Mouse (Mus musculus) forebrain, embryonic 11.5 days (tissue): ENCODE measurements around the gene Dusp16. TPM values are rescaled to one million over a fixed set of nuclear protein-coding genes. Genes with fewer than 3 reads are reported as not detected.

Source experiments
- ATAC-seq: fragments of 200-750 bp; cut with Nextera tagmentation; replicated peaks from 2 replicates; pipeline ENCODE4 v1.8.0; 2017; ENCODE audit warnings: moderate TSS enrichment; ENCODE audit not compliant: low FRiP score
- DNase-seq: peaks from one replicate; pipeline ENCODE4 v3.0.0-alpha.2; 2017; ENCODE audit warnings: low spot score
- H3K27ac ChIP-seq: fragments of 300-500 bp; sonication (generic); 2 replicates; pipeline ENCODE4 v1.5.1; 2014; ENCODE audit warnings: low read depth, low read length
- H3K27me3 ChIP-seq: fragments of 300-500 bp; sonication (generic); 2 replicates; pipeline ENCODE4 v1.6.1; 2014; ENCODE audit warnings: mild to moderate bottlenecking, low read length, mixed read lengths; ENCODE audit not compliant: control insufficient read depth, insufficient read depth
- H3K36me3 ChIP-seq: fragments of 300-500 bp; sonication (generic); 2 replicates; pipeline ENCODE4 v1.6.1; 2014; ENCODE audit warnings: mild to moderate bottlenecking, low read length, moderate library complexity, mixed read lengths; ENCODE audit not compliant: control insufficient read depth, insufficient read depth
- H3K4me1 ChIP-seq: fragments of 300-500 bp; sonication (generic); replicated peaks from 2 replicates; pipeline ENCODE4 v1.6.1; 2014; ENCODE audit warnings: low read length, mixed read lengths; ENCODE audit not compliant: control insufficient read depth, insufficient read depth
- H3K4me2 ChIP-seq: fragments of 300-500 bp; sonication (generic); 2 replicates; pipeline ENCODE4 v1.6.1; 2014; ENCODE audit warnings: low read depth, mild to moderate bottlenecking, low read length, moderate library complexity, mixed read lengths; ENCODE audit not compliant: severe bottlenecking
- H3K4me3 ChIP-seq: fragments of 300-500 bp; sonication (generic); 2 replicates; pipeline ENCODE4 v1.5.1; 2014; ENCODE audit warnings: low read depth, low read length
- H3K9ac ChIP-seq: fragments of 300-500 bp; sonication (generic); 2 replicates; pipeline ENCODE4 v1.6.1; 2014; ENCODE audit warnings: low read length
- H3K9me3 ChIP-seq: fragments of 300-500 bp; sonication (generic); 2 replicates; pipeline ENCODE4 v1.6.1; 2016; ENCODE audit warnings: low read length, mixed read lengths; ENCODE audit not compliant: control insufficient read depth
- WGBS: fragments of 180-500 bp; shearing (Covaris S2); extraction: QIAGEN DNeasy Blood & Tissue Kit; methylation state at CpG from one replicate; pipeline ENCODE4 v1.1.7; 2014; 5-methylcytosine and 5-hydroxymethylcytosine counted together
- polyA plus RNA-seq: library from polyadenylated mRNA; unstranded; fragments of >200 nt; fragmentation: Nextera tagmentation; extraction: Ambion mirVana; gene quantifications from 2 replicates; pipeline ENCODE4 v1.2.1, GENCODE M21; 2014

Gene Dusp16
- polyA plus RNA-seq, 1 experiment from 2014 or later = 28.3 TPM

DNA sequence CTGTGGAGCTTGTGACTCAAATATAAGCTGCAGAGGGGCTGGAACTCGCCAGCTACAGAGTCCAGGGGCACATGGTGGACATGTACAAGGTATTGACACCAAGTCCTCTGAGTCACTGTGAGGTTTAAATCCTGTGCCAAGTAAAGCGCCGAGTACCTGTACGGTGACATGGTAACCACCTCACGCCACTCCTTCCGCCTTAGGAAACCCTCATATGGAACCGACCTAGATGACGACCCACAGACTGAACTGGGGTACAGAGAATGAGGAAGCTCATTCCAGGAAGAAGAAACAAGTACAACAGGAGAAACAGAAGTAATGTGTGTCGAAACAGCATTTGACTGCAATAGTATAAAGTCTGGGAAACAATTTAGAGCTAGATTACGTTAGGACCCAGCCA lies 3.9 kb upstream of the Dusp16 start:
- H3K9me3 ChIP-seq = no peaks in the 10 kb centered on the region
- peaks cover 8% of the 10 kb centered on the region; the same call in 1 of the 2 replicates for H3K4me1 ChIP-seq
- no peak for ATAC-seq
- H3K4me2 ChIP-seq = no peak overlapping the region
- H3K4me3 ChIP-seq = no peak overlapping the region
- no peaks in the 10 kb centered on the region for H3K36me3 ChIP-seq
- 89% methylated on average over 10 of the region's 10 CpGs for WGBS
- no peak for DNase-seq
- no peak overlapping the region for H3K27ac ChIP-seq
- 0 out of 2 replicates have a peak, but pooled peaks cover 3% of the 10 kb centered on the region for H3K27me3 ChIP-seq
- no peak overlapping the region for H3K9ac ChIP-seq

GRCm38 (mm10) chr6:134793911-134794520 lies 1.6 kb upstream of the Dusp16 start:
- no peak for ATAC-seq
- H3K4me3 ChIP-seq = no peak overlapping the region
- WGBS = 12% methylated on average over 21 of the region's 21 CpGs
- peak; percentile 93 for DNase-seq
- no peak overlapping the region for H3K27ac ChIP-seq
- no peaks in the 10 kb centered on the region for H3K36me3 ChIP-seq
- no peaks in the 10 kb centered on the region for H3K9me3 ChIP-seq
- no peak overlapping the region for H3K9ac ChIP-seq
- H3K4me2 ChIP-seq = peak overlapping the region; percentile 18; the same call in 1 of the 2 replicates
- 0 out of 2 replicates have a peak, but pooled peaks cover 3% of the 10 kb centered on the region for H3K27me3 ChIP-seq
- H3K4me1 ChIP-seq = peaks cover 10% of the 10 kb centered on the region; the same call in 1 of the 2 replicates

GRCm38 (mm10) chr6:134793046-134793806 lies 801 bp upstream of the Dusp16 start:
- Histone ChIP-seq H3K36me3 (no peaks in the 10 kb centered on the region), H3K4me3 (peak overlapping the region; percentile 89), H3K27me3 (0 out of 2 replicates have a peak, but pooled peaks cover 3% of the 10 kb centered on the region), H3K4me2 (peak overlapping the region; percentile 74), H3K9me3 (no peaks in the 10 kb centered on the region), H3K4me1 (peaks cover 11% of the 10 kb centered on the region; the same call in 1 of the 2 replicates), H3K27ac (no peak overlapping the region), H3K9ac (peak overlapping the region; percentile 60)
- ATAC-seq (peak; percentile 22; the same call in 1 of the 2 replicates), DNase-seq (no peak)
- WGBS = 41% methylated on average over 21 of the region's 21 CpGs

DNA sequence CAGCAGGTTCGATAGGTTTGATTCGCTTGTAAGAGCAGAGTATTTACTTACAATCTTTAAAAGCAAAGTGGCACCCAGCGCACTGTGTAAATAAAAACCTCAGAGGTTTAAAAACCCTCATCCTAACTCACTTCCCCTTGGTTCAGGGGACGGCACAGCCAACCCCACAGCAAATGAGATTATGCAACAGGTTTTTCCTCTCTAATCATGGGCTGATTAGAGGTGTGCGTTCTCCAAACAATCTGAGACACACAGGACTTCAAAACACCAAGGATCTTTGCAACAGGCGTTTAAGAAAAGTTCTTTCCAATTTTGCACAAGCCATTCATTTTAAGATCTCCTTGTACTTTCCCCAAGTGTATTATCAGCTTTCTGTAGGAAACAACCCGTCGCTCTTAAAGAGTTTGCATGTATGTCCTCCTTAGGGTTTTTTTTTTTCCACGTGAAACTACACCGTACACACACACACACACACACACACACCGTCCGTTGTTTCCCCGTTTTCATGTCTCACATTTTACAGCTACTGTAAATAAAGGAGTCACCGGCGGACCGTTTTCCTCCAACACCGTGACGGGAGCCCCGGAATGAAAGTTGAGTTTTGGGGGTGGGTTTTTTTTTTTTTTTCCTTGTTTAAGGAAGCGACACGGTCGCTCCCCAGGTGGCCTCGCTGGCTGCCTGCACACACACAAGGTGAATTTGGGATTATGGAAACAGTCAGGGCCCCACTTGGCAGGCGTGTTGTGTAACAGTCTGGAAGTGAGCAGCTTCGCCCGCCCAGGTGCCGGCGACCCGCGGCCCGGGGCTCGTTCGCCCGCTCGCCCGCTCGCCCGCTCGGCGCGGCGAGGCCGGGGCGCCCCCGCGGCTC lies 940 bp downstream of the Dusp16 start:
- WGBS = under 1% methylated on average over 45 of the region's 46 CpGs
- peak; percentile 71 for DNase-seq
- peak overlapping the region; percentile 90 for H3K27ac ChIP-seq
- no peaks in the 10 kb centered on the region for H3K9me3 ChIP-seq
- peak overlapping the region; percentile 74 for H3K4me2 ChIP-seq
- H3K36me3 ChIP-seq = no peaks in the 10 kb centered on the region
- H3K4me3 ChIP-seq = peak overlapping the region; percentile 89
- no peak for ATAC-seq
- H3K27me3 ChIP-seq = 0 out of 2 replicates have a peak, but pooled peaks cover 3% of the 10 kb centered on the region
- H3K4me1 ChIP-seq = peaks cover 14% of the 10 kb centered on the region; the same call in 1 of the 2 replicates
- peak overlapping the region; percentile 95 for H3K9ac ChIP-seq

DNA sequence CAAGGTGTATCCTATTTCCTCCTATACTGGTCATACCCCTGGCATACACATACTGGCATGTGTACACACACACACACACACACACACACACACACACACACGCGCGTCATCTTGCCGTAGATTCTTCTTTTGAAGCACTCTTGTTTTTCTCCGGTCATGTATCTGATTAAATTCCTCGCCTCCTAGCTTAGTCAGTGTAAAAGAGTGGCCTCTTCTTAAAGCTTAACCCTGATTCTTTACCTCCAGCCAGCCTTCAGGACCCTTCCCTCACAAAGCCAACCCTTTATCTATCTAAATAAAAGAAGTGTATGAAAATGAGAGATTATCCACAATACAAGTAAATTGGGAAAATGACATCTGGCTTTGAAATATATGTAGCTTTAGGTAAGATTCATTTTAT lies 3.3 kb downstream of the Dusp16 start:
- no peaks in the 10 kb centered on the region for H3K36me3 ChIP-seq
- WGBS = 69% methylated on average over 6 of the region's 6 CpGs
- no peak overlapping the region for H3K4me3 ChIP-seq
- ATAC-seq (no peak), DNase-seq (no peak)
- peaks cover 13% of the 10 kb centered on the region; the same call in 1 of the 2 replicates for H3K4me1 ChIP-seq
- H3K4me2 ChIP-seq = no peak overlapping the region
- no peaks in the 10 kb centered on the region for H3K9me3 ChIP-seq
- H3K9ac ChIP-seq = no peak overlapping the region
- H3K27ac ChIP-seq = no peak overlapping the region
- H3K27me3 ChIP-seq = 0 out of 2 replicates have a peak, but pooled peaks cover 3% of the 10 kb centered on the region

GRCm38 (mm10) chr6:134786426-134786825 lies 6.0 kb downstream of the Dusp16 start:
- Histone ChIP-seq H3K9me3 (no peaks in the 10 kb centered on the region), H3K9ac (no peak overlapping the region), H3K36me3 (no peaks in the 10 kb centered on the region), H3K27me3 (no peaks in the 10 kb centered on the region), H3K4me2 (no peak overlapping the region), H3K27ac (no peak overlapping the region), H3K4me3 (no peak overlapping the region), H3K4me1 (peaks cover 5% of the 10 kb centered on the region; the same call in 1 of the 2 replicates)
- 69% methylated on average over 3 of the region's 3 CpGs for WGBS
- ATAC-seq (no peak), DNase-seq (no peak)

DNA sequence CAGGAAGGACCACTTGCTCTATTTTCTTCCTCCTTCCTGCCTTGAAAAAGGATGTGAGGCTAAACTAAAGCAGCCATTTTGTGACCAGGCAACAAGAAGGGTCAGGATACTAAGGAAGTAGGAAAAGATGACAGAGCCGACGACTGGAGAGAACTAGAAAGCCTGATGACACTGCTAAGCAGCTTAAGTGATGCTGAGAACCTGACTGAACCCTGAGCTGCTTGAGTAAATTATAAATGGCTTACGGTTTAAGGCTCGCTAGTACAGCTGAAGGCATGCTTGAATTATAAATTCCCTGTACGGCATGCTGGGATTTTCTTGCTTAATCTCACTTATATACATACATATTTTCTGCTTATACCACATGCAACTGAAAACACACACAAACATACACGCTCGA lies 9.5 kb downstream of the Dusp16 start:
- no peaks in the 10 kb centered on the region for H3K4me1 ChIP-seq
- H3K27ac ChIP-seq = no peak overlapping the region
- H3K27me3 ChIP-seq = no peaks in the 10 kb centered on the region
- no peak overlapping the region for H3K4me2 ChIP-seq
- H3K9me3 ChIP-seq = no peaks in the 10 kb centered on the region
- no peak overlapping the region for H3K4me3 ChIP-seq
- no peak for DNase-seq
- H3K36me3 ChIP-seq = no peaks in the 10 kb centered on the region
- no peak for ATAC-seq
- no peak overlapping the region for H3K9ac ChIP-seq
- 92% methylated on average over 7 of the region's 7 CpGs for WGBS

DNA sequence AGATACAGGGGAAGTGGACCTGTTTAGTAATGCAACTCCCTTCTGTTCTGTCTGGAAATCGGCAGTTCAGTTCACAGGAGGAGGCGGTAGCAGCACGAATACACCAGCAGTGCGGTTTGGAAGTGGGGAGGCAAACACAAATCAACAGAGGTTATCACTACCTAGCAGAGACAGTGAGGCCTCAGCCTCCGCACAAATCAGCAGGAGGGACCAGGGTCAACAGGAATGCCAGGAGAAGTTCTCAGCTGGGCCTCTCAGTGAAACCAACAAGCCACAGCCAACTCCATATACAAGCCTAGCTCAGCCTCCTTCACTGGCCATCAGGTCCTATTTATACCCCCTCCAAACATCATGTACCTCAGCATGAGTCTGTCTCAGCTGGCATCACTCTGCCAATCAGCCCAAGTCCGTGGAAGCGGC lies 10.9 kb downstream of the Dusp16 start:
- WGBS = 87% methylated on average over 7 of the region's 7 CpGs
- DNase-seq (no peak), ATAC-seq (no peak)
- H3K36me3 ChIP-seq = no peaks in the 10 kb centered on the region
- no peaks in the 10 kb centered on the region for H3K27me3 ChIP-seq
- no peak overlapping the region for H3K4me3 ChIP-seq
- H3K4me2 ChIP-seq = no peak overlapping the region
- H3K9me3 ChIP-seq = no peaks in the 10 kb centered on the region
- no peaks in the 10 kb centered on the region for H3K4me1 ChIP-seq
- H3K27ac ChIP-seq = no peak overlapping the region
- H3K9ac ChIP-seq = no peak overlapping the region
